Mouse (Mus musculus) liver, adult (tissue): ENCODE data around the gene Kat6b.

Experiments used
- GATA4 ChIP-seq: IDR thresholded peaks from 2 replicates; pipeline ENCODE4 v1.6.1; 2014; ENCODE audit warnings: mild to moderate bottlenecking, low read length; ENCODE audit not compliant: insufficient replicate concordance

Gene Kat6b

DNA sequence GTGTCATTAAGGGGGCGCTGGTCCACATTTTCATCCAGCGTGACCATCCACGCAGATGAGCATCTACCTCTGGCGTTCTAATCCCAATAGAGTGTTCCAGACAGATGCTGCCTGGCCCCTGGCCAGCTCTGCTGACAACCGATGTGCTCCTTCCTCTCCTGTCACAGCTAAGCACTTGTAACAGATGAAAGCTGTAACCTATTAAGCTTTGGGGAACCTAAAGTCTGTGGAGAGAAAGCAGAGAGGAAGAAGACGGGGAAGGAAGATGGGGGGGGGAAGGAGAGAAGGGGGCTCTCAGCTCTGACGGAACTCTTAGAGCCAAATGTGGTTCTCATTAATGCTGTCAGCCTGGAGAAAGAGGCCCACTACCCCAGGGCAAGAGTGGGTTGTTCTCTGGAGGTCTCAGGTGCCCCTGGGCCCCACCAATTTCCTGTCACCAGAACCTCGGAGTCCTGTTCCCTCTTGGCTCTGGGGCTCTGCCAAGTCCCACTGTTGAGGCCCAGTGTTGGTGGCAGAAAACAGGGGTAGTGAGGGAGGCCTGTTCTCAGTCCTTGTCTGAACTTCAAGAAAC lies 198.5 kb downstream of the Kat6b start:
- TF ChIP-seq GATA4: no peak

DNA sequence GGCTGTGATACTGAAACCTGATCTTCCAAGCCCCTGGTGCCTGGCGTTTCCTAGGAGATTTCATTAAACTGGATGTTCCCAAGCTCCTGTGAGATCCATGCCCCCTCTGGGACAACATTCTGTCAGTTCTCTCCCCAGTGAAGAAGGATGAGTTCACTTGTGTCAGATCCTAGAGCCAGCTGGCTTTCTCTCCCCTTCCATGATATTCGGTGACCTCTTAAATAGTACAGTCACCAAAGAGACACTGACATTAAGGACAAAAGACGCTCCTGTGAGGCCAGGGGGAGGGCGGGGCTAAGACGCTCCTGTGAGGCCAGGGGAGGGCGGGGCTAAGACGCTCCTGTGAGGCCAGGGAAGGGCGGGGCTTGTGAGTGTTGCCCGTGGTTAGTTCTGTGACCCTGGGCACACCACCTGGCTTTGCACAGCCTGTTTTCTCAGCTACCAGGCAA lies 201.5 kb downstream of the Kat6b start:
- TF ChIP-seq GATA4: no peak

DNA sequence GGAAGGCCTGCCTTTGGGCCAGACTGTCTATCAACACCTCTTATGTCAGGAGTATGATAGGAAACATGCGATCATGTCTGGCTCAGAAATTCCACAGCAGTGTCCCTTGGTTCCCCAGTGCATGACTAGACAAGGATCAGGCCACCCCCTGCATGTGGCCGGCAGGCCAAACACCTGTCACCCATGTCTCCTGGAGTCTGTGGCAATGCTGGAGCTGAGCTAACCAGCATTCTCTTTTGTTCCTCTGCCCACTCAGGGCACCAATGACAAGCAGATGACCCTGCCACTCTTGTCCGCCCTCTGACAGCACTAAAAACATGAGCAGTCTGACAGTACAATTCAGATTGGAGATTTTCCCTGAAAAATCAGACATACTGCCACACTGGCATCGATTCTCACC lies 202.6 kb downstream of the Kat6b start:
- TF ChIP-seq GATA4: no peak

DNA sequence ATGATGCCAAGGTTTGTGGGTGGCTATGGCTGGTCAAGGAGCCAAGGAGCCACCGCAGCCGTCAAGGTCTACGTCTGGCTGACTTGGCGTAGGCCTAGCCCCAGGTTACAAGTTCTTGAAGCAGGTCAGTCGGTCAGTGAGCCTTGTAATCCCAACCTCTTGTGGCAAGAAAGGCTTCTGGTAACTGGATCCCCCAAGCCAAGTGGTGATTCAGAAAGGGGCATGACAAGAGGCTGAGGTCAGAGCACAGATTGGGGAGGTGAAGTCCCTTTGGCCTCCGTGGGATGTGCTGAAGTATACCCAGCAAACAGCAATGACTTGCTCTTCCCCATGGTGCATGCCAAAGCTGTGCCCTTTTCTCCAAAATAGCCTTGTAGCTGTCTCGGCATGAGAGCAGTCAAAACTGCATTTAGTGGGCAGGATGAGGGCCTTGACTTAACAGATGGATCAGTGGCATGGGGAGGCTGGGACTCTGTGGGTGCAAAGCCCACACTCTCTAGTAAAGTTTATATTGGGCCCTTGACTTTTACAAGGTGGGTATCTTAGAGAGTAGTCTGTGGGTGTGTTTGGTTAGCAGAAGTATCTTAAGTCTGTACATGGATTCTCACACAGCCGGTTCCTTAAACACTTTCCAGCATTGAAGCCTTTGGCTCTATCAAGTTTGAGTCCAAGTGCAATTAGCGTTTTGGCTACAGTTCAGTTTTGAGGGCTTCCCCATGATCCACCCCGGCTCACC lies 204.3 kb downstream of the Kat6b start:
- no peak for TF ChIP-seq GATA4

DNA sequence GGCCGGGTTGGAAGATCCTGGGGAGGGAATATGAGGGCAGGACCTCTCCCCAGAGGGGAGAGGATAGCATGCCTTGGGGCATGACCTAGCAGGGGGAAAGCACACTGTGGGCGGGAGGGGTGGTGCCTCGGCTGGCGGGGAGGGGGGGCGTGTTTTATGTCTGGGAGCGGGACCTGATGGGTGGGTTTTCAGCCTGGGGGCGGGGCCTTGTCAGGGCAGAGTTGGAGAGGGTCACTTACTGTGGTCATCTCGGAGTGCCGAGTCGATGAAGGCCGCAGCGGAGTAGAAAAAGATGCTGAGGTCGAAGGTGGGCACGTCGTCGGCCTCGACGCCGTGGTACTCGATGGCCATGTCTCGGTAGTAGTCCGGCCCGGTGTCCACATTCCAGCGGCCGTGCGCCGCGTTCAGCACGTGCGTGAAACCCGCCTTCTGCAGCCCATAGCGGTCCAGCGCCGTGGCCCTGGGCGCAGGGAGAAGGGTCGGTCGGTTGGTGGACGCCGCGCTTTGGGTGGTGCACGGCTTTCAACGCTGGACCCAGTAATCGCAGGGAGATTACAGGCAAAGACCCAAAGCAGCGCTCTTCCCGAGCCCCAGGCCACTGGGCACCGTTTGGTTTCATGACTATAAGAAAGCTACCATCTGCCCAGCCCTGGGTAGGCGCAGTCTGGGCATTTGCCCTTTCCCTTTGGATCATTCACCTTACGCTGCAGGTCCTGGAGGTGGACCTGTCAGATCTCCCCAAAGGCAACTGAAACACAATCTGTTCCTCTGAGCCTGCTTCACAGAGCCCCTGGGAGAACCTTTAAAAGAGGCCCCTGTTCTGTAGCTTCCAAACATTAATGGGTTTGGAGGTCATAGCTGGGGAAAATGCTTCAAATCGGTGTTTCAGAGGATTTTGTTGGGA lies 205.4 kb downstream of the Kat6b start:
- no peak for TF ChIP-seq GATA4

DNA sequence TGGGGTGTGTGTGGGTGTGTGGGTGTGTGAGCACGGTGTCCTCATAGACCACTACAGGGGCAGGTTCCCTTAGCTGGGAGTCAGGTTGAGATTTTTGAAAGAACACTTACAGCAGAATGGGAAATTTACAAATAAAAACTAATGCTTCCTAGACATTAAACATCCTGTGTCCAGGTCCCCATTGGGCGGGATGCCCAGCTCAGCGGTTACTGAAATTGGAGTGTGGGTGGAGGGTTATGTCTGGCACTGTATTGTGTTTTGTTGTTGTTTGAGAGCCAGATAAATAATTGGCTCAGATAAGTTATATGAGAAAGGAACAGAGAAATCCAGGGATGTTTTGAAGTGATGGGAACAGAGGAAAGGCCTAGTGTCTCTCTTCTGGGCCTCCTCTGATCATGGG lies 209.8 kb downstream of the Kat6b start:
- TF ChIP-seq GATA4: no peak

DNA sequence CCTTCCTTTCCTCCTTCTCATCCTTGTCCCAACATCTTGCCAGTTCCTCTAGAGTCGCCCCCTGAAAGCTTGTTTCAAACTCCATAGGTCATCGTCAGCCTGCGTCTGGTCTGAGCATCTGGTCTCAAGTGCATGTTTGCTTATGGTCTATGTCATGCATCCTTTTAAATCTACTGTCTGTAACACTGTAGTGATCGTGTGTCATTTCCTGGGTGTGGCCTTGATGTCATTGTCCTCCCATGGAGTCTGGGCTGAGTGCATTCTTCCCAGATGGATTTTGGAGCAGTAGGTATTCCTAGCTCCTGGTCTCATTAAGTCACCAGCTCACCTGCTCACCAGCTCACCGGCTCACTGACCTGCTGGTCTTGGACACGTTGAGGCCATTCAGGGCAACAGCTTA lies 213.8 kb downstream of the Kat6b start:
- TF ChIP-seq GATA4: no peak

DNA sequence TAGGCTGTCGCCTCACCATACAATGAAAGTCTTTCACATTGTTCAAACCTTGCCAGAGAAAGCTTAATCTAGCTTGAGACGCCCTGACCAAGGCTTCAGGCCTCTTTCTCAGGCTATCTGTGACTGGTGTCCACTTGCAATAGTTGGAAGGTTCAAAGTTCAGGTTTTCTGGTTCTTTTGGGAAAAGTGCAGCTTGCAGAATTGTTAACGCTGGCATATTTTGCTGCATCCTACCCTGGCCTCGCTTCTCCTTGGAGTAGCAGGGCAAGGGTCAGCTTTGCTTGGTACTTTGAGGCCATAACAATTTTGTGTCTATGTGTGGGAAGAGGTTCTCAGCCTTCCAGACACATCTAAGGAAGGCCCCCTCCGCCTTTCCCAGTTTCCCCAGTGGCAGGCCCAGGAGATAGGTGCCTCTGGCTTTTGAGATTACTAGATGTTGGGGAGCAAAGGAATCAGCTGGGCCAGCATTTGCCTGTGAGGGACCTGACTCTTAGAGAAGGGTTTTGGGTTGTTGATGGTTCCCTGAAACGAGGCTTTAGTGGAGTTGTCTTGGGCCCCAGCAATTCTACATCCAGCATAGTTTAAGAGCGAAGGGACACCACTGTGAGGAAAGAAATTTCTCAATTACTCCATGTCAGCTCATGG lies 215.1 kb downstream of the Kat6b start:
- TF ChIP-seq GATA4: no peak

DNA sequence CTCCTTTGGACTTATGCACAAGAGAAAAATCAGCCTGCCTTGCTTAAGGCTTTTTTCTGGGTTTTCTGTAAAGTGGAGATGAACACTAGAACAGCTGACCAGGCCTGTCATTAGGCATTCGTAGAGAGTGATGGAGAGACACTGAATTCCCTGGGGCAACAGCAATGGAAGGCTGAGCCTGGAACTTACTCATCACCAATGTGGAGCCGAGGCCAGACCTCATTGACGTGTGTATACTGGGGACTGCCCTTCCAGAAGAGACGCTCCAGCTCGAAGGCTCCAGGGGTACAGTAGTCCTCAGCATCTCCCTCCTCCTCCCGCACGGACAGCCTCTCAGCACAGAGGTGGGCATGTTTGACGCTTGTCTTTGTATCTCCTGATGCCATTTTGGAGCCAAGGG lies 221.5 kb downstream of the Kat6b start:
- TF ChIP-seq GATA4: no peak

DNA sequence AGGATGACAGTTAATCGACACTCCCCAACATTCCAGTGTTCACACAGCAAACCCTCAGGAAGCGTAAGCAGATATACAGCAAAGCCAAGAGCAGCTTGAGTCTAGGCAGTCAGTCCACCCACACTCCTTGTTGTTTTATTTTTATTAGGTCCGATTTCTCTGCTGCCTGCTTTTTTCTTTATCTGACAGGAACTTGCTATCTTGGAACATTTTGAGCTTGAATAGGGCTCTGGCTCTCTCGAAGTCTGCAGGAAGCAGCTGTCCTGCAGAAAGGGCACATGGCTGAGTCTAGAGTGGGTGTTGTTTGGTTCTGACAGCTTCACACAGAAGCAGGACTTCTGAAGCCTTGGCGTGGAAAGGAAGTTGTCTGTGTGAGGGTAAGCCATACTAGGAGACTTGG lies 222.0 kb downstream of the Kat6b start:
- peak; percentile 75; the same call in 1 of the 2 replicates for TF ChIP-seq GATA4

DNA sequence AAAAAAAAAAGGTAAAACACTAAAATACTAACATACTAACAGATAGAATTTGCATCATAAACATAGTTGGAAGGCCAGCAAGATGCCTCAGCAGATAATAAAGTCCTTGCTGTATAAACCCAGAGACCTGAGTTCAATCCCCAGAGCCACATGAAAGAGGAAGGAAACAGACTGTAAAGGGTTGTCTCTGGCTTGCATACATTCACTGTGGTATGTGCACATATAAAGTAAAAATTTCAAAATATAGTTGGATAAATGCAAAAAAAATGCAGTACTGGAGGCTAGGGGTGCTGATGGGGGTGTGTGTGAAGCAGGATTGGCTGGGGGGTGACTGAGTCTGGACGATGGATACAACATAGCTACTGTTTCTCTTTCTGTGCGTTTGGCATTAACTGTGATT lies 224.2 kb downstream of the Kat6b start:
- TF ChIP-seq GATA4: no peak

DNA sequence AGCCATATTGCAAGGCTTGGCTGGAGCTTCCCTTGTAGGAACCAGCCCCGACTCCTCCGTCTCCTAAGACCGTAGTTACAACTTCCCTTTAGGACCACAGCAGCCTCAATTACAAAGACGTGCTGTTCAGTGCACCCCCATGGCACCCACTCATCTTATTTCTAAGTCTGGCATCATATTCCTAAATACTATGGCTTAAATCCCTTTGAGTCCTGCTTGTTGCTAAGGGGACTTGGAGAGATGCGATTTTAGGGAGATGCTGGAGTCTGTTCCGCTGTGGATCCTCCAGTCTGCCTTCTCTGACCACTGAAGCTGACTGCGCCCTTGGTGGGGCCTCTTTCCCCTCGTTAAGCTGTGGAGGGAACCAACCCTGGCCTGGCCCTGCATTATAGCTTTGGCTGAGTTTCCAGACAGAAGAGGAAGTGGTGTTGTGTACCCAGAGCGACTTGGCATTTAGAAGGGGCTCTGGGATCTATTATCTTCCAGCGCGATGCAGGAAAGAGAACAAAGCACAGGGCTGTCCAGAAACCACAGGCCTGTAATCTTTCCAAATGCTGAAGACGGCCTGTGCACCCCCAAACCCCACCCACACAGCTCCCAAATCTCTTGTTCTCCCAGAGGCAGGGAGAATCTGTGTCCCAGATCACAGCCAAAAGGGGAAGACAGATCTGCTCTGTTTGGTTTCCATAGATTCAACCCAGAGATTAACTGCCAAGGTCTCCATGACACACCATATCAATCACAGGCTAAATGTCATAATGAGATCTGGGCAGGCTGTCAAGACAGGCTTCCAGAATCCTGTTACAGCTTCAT lies 225.7 kb downstream of the Kat6b start:
- no peak for TF ChIP-seq GATA4

DNA sequence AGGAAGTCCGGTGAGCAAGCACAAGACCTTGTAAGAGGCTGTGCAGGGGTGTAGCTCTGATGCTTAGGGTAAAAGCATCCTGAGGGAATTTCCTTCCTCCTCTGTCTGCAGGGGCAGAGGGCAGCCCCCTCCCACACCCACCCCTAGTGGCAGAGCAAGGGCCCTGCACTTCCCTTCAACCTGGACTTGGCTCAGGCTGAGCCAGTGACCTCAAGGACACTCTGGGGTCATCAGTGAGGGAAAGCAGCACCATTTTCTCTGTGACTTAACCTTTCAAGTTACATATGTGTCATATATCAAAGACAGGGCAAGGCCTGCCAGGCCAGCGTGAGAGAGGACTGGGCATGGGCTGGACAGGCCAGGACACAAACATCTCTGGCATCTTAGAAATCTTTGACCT lies 228.3 kb downstream of the Kat6b start:
- TF ChIP-seq GATA4: no peak

DNA sequence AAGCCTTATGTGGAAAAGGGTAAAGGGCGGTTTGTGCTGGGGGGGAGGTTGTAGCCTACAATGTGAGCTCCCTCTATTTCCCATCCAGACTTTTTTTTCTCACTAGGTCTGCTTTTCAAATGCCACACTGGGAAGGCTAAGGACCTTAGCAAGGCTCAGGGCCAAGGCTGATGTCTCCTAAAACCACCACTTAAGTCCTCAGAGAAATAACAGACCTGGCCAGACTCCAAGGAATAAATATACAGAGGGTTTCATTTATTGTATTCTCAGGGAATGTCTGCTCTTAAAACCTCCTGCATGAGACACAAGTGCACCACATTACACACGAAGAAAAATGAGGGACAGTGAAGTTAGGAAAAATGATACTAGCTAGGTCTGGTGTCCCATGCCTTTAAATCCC lies 230.0 kb downstream of the Kat6b start:
- TF ChIP-seq GATA4: no peak

DNA sequence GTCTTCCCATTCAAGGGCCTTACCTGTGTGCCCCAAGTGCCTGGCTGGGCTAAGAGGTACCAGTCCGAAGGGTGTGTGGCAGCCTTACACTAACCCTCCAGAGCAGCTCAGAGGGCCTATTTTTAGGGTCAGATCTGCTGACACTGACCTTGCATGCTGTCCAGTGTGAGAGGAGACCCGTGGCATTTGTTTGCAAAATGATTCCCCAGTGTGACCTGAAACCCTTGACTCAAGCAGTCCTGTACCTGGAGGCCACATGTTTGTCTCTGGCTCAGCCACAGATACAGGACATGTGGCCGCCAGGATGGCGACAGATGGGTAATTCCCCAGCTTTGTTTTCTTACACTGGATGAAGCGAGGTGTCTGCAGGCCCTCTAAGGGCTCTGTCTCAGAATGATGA lies 233.3 kb downstream of the Kat6b start, which contains the start of gene Dupd1:
Gene Dupd1, minus strand, starts transcription at position 91 of the 400 bp plus-strand sequence.
- no peak for TF ChIP-seq GATA4
